Mouse (Mus musculus): ENCODE results near the gene Cela1.
A peak's percentile ranks its signal among the peaks of the same experiment; 100 is the strongest.

The Cela1 gene

GRCm38 (mm10) chr15:100687430-100687971, at the start of gene Cela1:
Gene Cela1, minus strand, starts transcription at chr15:100687921.
- no peak for DNase-seq (ENCODE audit: low spot score in 2 of 2)

DNA sequence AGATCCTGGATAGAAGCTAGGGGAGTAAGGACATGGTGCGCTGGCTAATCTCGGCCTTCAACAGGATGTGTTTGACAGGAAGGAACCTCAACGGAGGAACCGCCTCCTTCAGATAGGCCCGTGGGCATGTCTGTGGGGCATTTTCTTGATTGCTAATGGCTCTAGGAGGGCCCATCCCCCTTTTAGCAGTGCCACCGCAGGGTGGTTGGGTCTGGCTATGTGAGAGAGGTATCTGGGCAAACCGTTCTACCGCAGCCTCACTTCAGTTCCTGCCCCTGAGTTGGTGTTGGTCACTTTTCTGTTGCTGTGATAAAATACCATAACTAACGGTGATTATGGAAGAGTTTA, 48.2 kb upstream of the Cela1 start:
- DNase-seq (ENCODE audit: low spot score in 2 of 2), result no peak

DNA sequence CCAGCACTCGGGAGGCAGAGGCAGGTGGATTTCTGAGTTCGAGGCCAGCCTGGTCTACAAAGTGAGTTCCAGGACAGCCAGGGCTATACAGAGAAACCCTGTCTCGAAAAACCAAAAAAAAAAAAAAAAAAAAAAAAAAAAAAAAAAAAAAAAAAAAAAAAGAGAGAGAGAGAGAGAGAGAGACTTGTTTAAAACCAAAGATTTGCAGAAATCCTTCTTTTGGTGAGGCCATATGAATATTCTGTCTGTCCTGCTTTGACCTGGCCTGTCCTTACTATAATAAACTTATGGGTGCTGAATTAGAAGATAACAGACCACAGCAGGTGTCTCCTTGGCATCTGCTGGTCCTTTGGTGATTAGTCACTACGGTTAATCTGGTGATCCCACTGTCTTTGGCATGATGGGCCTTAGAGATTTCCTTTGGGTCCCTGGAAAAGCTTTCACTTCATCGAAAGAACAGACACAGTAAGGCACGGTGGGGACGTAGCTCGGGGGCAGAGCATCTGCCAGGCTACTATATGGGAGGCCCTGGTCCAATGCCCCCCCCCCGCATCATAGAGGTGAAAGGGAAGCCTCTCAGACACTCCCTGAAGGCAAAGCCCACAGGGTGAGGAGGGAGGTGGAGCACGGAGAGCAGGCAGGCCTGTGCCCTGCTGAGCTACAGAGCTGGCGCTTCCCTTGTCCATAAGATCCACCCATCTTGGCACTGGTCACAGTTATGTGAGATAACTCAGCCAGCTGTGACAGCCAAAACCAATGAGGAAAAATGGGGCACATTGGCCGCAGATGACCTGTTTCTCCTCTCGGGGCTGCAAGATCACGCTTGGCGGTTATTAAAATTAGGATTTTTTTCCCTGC, 47.6 kb upstream of the Cela1 start:
- no peak for DNase-seq (ENCODE audit: low spot score in 2 of 2)

GRCm38 (mm10) chr15:100732580-100732979, 44.9 kb upstream of the Cela1 start:
- peak in 1 of 2 experiments; percentile 35 for DNase-seq (ENCODE audit: low spot score in 2 of 2)

- no peak for DNase-seq (ENCODE audit: low spot score in 2 of 2)
These were observed 43.4 kb upstream of the Cela1 start for GRCm38 (mm10) chr15:100731081-100731480.

GRCm38 (mm10) chr15:100729281-100729985, 41.7 kb upstream of the Cela1 start, which contains the start of gene Galnt6:
Gene Galnt6, minus strand, starts transcription at chr15:100729376.
- peak in 1 of 2 experiments; percentile 14 for DNase-seq (ENCODE audit: low spot score in 2 of 2)

GRCm38 (mm10) chr15:100728586-100728985, 40.9 kb upstream of the Cela1 start:
- DNase-seq (ENCODE audit: low spot score in 2 of 2), result no peak

DNA sequence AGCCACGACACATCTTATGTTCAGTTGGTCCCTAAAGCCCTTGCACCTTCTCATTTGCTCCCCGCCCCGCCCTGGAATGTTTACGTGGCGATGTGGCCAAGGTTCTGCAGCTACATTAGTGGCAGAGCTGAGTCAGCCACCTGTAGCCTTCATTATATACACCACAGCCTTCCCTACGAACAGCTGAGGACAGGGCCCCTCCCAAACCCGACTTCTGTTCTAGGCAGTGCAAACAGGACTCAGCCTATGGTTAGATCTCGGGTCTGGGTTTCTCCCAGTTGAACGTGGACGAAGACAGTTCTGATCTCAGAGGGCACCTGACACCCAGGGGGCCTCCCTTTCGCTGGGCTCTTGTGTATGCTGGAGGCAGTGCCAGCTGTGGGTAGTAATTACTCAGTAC, 40.1 kb upstream of the Cela1 start:
- DNase-seq (ENCODE audit: low spot score in 2 of 2), result no peak

DNA sequence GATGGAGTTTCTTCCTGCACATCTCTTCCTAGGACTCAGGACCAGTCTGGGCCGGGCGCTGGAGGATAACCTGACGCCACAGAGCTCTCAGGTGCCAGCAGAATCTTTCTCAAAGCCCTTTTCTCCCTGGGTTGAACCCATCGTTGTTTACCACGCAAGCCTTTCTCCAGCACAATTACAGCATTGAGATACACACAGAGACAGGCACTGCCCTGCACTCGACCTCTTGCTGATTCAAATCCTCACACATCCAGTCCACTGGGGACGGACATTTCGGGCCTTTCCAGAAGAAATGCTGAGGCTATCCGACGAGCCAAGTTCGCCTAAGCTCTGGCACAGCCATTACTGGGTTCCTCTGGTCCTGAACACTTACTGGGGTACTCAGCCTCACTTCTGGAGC, 39.0 kb upstream of the Cela1 start:
- no peak for DNase-seq (ENCODE audit: low spot score in 2 of 2)

GRCm38 (mm10) chr15:100723505-100723904, 35.8 kb upstream of the Cela1 start:
- DNase-seq (ENCODE audit: low spot score in 2 of 2), result no peak

- DNase-seq (ENCODE audit: low spot score in 2 of 2), result no peak
These were observed 34.8 kb upstream of the Cela1 start for GRCm38 (mm10) chr15:100722564-100722963.

GRCm38 (mm10) chr15:100722026-100722425, 34.3 kb upstream of the Cela1 start:
- DNase-seq (ENCODE audit: low spot score in 2 of 2), result no peak

- no peak for DNase-seq (ENCODE audit: low spot score in 2 of 2)
These were observed 33.7 kb upstream of the Cela1 start for GRCm38 (mm10) chr15:100721445-100721844.

GRCm38 (mm10) chr15:100720066-100720465, 32.3 kb upstream of the Cela1 start:
- no peak for DNase-seq (ENCODE audit: low spot score in 2 of 2)

- DNase-seq (ENCODE audit: low spot score in 2 of 2), result no peak
These were observed 31.5 kb upstream of the Cela1 start for GRCm38 (mm10) chr15:100719217-100719616.

GRCm38 (mm10) chr15:100718572-100718971, 30.9 kb upstream of the Cela1 start:
- no peak for DNase-seq (ENCODE audit: low spot score in 2 of 2)

DNA sequence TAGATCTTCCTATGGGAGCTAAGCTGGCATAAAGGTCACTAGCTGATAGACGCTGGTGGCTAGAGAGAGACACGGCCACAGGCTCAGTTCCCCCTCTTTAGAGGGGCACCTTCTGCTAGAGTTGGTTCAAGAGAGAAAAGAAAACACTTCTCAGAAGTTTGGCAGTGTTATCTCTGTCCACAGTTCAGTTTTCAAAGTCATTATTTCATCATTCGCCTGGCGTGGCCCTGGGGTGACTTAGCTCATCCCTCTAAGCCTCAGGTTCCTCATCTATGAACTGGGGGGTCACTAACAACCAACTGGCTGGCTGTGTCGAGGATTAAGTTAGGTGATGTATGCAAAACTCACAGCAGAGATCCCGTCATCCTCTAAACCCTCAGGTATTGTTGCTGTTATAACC, 30.2 kb upstream of the Cela1 start:
- no peak for DNase-seq (ENCODE audit: low spot score in 2 of 2)

GRCm38 (mm10) chr15:100715399-100715993, 27.8 kb upstream of the Cela1 start:
- no peak for DNase-seq (ENCODE audit: low spot score in 2 of 2)

DNA sequence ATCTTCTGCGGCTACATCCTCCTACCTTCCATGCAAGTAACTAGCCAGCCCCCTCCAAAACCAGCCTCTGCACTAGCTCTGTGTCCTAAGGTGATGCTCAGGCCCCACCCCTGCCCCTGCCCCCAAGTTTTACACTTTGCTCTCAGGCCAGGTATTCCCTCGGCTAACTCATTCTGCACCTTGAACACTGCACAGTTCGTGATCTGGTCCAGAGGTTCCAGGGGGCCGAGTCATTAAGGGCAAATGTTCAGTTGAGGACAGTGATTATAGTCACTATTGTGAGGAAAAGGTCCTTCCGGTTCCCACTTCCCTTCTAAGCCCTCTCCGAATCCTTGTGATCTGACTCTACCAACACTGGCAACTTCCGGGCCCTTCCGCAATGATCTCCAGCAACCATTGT, 26.7 kb upstream of the Cela1 start:
- DNase-seq (ENCODE audit: low spot score in 2 of 2), result no peak

GRCm38 (mm10) chr15:100710838-100711237, 23.1 kb upstream of the Cela1 start:
- no peak for DNase-seq (ENCODE audit: low spot score in 2 of 2)

DNA sequence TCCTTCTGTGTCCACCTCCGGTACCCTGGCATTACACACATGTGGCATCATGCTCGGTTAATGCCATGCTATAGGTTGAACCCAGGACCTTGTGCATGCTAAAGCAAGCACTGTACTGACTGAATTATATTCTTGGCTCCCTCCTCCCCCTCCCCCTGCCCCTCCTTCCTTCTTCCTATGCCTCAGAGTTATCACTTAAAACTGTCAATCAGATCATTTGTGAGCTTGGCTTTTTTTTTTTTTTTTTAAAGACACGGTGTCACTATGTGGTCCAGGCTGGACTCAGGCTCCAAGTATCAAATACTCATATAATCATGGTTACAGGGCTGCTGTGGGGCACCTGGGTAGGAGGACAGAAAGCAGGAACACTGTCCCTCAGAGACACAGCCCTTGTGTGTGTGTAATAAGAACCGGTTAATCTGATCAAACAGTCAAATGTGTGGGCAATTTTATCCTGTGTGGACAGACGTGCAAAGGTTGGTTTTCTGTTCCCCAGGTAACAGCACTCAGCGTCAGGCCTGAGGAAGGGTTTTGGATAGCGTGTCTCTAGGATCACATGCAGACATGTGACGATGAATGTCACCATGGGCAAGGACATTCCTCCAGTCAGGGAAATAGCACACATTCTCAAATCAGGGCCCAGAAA, 20.8 kb upstream of the Cela1 start:
- no peak for DNase-seq (ENCODE audit: low spot score in 2 of 2)

DNA sequence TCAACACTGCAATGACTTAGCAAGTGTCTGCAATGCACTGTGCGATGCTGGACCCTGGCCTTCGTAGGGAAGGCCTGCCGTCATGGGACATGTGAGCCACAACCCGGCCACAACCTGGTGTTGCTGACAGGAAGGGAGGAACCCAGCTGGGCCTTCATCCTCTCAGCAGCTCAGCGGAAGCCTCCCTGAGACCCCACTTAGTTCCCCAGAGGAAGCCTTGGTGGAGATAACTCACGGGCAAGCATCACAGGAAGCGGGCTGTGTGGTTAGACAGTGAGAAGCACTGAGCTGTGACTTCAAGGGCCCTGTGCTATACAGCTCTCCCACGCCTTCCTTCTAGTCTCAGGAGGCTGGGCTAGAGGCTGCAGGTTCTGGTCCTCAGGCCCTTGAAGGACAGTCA, 18.5 kb upstream of the Cela1 start:
- DNase-seq (ENCODE audit: low spot score in 2 of 2), result no peak

All from right cerebral cortex, postnatal 10 days (tissue).